Mouse (Mus musculus) cerebellum, adult 2 months (tissue): Measurements from ENCODE around the gene Dzip1.

Experiments
- CTCF ChIP-seq: fragments of 200-500 bp; IDR thresholded peaks from 2 replicates; pipeline ENCODE4 v1.5.1; 2011; ENCODE audit warnings: low read depth, mild to moderate bottlenecking, control low read depth, low read length, moderate library complexity, borderline replicate concordance; ENCODE audit not compliant: insufficient read depth
- POLR2A ChIP-seq: fragments of 200-500 bp; IDR thresholded peaks from 2 replicates; pipeline ENCODE4 v1.6.1; 2011; ENCODE audit warnings: low read length, control low read depth, borderline replicate concordance; ENCODE audit not compliant: insufficient read depth

- TF ChIP-seq CTCF (no peak), POLR2A (no peak)
Observed at GRCm38 (mm10) chr14:118850696-118851035, 74.6 kb downstream of the Dzip1 start.
